Mouse (Mus musculus) ES-E14 (cell line): ENCODE results near the gene Adad1. TPM values are rescaled to one million over a fixed set of nuclear protein-coding genes. Genes with fewer than 3 reads are reported as not detected.

Experiments
- DNase-seq: peaks from one replicate; pipeline ENCODE4 v3.0.0-alpha.2; 2013; ENCODE audit warnings: low read depth, low spot score
- H3K27ac ChIP-seq: 2 replicates; pipeline ENCODE4 v1.5.1; 2012; ENCODE audit warnings: low read depth, mild to moderate bottlenecking, low read length, moderate library complexity, mixed read lengths; ENCODE audit not compliant: poor library complexity, insufficient read depth, severe bottlenecking
- H3K36me3 ChIP-seq: 2 replicates; pipeline ENCODE4 v1.6.1; 2012; ENCODE audit warnings: mild to moderate bottlenecking, low read length, moderate library complexity, mixed read lengths; ENCODE audit not compliant: control insufficient read depth, poor library complexity, insufficient read depth, severe bottlenecking
- H3K4me1 ChIP-seq, 2 experiments: fragments of 150-350 bp in 1 of 2; sonication (generic) in 1 of 2; 2 replicates each; pipeline ENCODE4 v1.6.1; 2012; ENCODE audit warnings: low read length in 2 of 2, mild to moderate bottlenecking in 1 of 2, mixed read lengths in 1 of 2; ENCODE audit not compliant: control insufficient read depth in 2 of 2, insufficient read depth in 2 of 2, poor library complexity in 1 of 2
- H3K4me3 ChIP-seq, 2 experiments: fragments of 150-350 bp in 1 of 2; sonication (generic) in 1 of 2; 2 replicates each; pipeline ENCODE4 v1.5.1; 2012; ENCODE audit warnings: low read length in 2 of 2, low read depth in 1 of 2, mild to moderate bottlenecking in 1 of 2, mixed read lengths in 1 of 2; ENCODE audit not compliant: insufficient read depth in 1 of 2, poor library complexity in 1 of 2, severe bottlenecking in 1 of 2
- H3K9ac ChIP-seq: 2 replicates; pipeline ENCODE4 v1.6.1; 2012; ENCODE audit warnings: low read depth, mild to moderate bottlenecking, low read length, mixed read lengths; ENCODE audit not compliant: poor library complexity, insufficient read depth, severe bottlenecking
- H3K9me3 ChIP-seq: fragments of 150-350 bp; sonication (generic); 2 replicates; pipeline ENCODE4 v1.6.1; 2012; ENCODE audit warnings: low read depth, mild to moderate bottlenecking, low read length; ENCODE audit not compliant: control insufficient read depth, insufficient read depth
- CHD2 ChIP-seq: IDR thresholded peaks from 2 replicates; pipeline ENCODE4 v1.6.1; 2014; ENCODE audit warnings: mild to moderate bottlenecking, low read depth, low read length, inconsistent platforms
- HCFC1 ChIP-seq: IDR thresholded peaks from 2 replicates; pipeline ENCODE4 v1.6.1; 2012; ENCODE audit warnings: low read length, inconsistent platforms, borderline replicate concordance; ENCODE audit not compliant: insufficient read depth
- MAFK ChIP-seq: IDR thresholded peaks from 2 replicates; pipeline ENCODE4 v1.6.1; 2014; ENCODE audit warnings: mild to moderate bottlenecking, low read depth, low read length, inconsistent platforms; ENCODE audit not compliant: insufficient read depth
- ZC3H11A ChIP-seq: IDR thresholded peaks from 2 replicates; pipeline ENCODE4 v1.6.1; 2012; ENCODE audit warnings: low read depth, mild to moderate bottlenecking, inconsistent platforms, low read length, borderline replicate concordance
- ZNF384 ChIP-seq: IDR thresholded peaks from 2 replicates; pipeline ENCODE4 v1.6.1; 2012; ENCODE audit warnings: low read depth, low read length, inconsistent platforms
- in situ Hi-C, 2 experiments: fragments of 600-800 bp; cut with MboI; formaldehyde crosslinking; loops; one replicate each; pipeline ENCODE4 v1.15.1; 2025; ENCODE audit warnings: low sequenced_read_pairs in 2 of 2, inconsistent platforms in 1 of 2; ENCODE audit not compliant: unreplicated experiment in 2 of 2
- total RNA-seq: library from RNA; depleted of rRNA; stranded (reverse); fragments of 300-350 nt; gene quantifications from 2 replicates; pipeline ENCODE4 v1.2.3, GENCODE M21; 2012

Adad1 gene
- total RNA-seq, 1 experiment, result 1.7 TPM

GRCm38 (mm10) chr3:37129063-37129462 is 65.7 kb downstream of the Adad1 start:
- TF ChIP-seq ZNF384, result no peak
- no peak for TF ChIP-seq HCFC1
- TF ChIP-seq ZC3H11A, result no peak
- TF ChIP-seq MAFK, result no peak
- TF ChIP-seq CHD2, result no peak
- H3K27ac ChIP-seq, result no peak overlapping the region

GRCm38 (mm10) chr3:37137231-37137630 is 73.9 kb downstream of the Adad1 start:
- TF ChIP-seq HCFC1, result no peak
- Histone ChIP-seq H3K36me3 (no peaks in the 10 kb centered on the region), H3K9me3 (no peaks in the 10 kb centered on the region), H3K9ac (no peak overlapping the region), H3K4me1 (no peaks in the 10 kb centered on the region), H3K27ac (no peak overlapping the region), H3K4me3 (no peak overlapping the region)
- in situ Hi-C loops, result no loop called here
- no peak for DNase-seq

More at GRCm38 (mm10) chr3:37129063-37129462, 65.7 kb downstream of the Adad1 start:
- in situ Hi-C loops, result no loop called here
- Histone ChIP-seq H3K4me3 (no peak overlapping the region), H3K4me1 (no peaks in the 10 kb centered on the region), H3K36me3 (no peaks in the 10 kb centered on the region), H3K9ac (no peak overlapping the region), H3K9me3 (no peaks in the 10 kb centered on the region)
- DNase-seq, result no peak

DNA sequence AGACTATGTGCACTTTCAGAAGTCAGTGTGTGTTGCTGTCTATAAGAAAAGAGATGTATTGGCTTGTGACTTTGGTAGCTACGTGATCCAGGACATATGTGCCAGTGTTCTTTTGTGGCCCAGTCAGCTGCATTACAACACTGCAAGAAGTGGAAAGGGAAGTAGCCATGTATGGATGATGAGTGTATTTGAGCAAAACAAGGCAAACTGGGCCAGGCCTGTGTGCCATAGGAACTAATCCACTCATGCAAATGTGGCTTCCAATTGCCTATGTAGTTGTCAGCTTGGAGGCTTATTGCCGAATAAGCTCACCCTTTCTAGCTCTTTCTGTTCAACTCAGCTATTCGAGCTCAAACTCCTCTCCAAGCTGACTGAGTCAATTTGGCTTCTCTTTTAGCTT is 75.9 kb downstream of the Adad1 start:
- in situ Hi-C loops, result no loop called here
- Histone ChIP-seq H3K9ac (no peak overlapping the region), H3K4me1 (no peaks in the 10 kb centered on the region), H3K27ac (no peak overlapping the region), H3K9me3 (no peaks in the 10 kb centered on the region), H3K36me3 (no peaks in the 10 kb centered on the region), H3K4me3 (no peak overlapping the region)
- no peak for DNase-seq
- TF ChIP-seq MAFK (no peak), ZC3H11A (no peak), ZNF384 (no peak), HCFC1 (no peak), CHD2 (no peak)

DNA sequence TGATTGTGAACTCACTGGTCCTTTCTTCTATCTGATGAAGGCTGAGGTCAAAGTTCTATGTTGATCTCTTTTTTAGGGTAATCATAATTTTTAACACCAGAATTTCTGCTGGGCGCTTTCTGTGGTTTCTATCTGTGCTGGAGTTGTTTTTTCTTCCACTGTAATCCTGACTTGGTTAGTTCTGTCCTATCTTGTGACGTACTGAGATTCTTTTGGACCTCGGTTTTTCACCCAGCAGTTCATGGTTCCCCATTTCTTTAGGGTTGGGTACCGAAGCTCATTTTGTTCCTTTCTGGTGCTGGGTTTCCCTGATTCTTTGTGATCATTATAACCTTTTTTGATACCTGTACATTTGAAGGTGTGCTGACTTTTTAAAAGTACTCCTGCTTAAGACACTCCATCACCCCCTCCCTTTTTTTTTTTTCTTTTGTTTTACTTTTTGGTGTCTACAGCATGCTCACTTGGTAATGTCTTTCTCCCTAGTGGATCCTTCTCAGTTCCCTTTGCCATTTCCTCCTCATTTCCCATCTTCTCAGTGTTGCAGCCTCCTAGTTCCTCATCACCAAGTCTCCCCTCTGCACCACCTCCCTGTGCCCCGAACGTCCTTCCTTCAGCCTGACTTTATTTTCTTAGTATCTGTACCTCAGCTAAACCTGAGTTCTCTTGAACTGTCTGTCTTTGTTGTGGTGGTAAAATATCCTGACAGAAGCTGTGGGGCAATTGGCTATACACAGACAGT is 77.0 kb downstream of the Adad1 start:
- no peak overlapping the region for H3K4me3 ChIP-seq
- no peak overlapping the region for H3K9ac ChIP-seq
- in situ Hi-C loops, result no loop called here
- H3K4me1 ChIP-seq, result no peaks in the 10 kb centered on the region
- DNase-seq, result no peak
- H3K27ac ChIP-seq, result no peak overlapping the region
- TF ChIP-seq ZNF384 (no peak), MAFK (no peak), HCFC1 (no peak), ZC3H11A (no peak), CHD2 (no peak)
- H3K9me3 ChIP-seq, result no peaks in the 10 kb centered on the region
- no peaks in the 10 kb centered on the region for H3K36me3 ChIP-seq

- in situ Hi-C loops, result no loop called here
- DNase-seq, result no peak
- Histone ChIP-seq H3K9me3 (no peaks in the 10 kb centered on the region), H3K4me1 (no peaks in the 10 kb centered on the region), H3K4me3 (no peak overlapping the region), H3K27ac (no peak overlapping the region), H3K9ac (no peak overlapping the region), H3K36me3 (no peaks in the 10 kb centered on the region)
- no peak for TF ChIP-seq HCFC1
- no peak for TF ChIP-seq CHD2
- no peak for TF ChIP-seq MAFK
- TF ChIP-seq ZC3H11A, result no peak
- TF ChIP-seq ZNF384, result no peak
Measured at GRCm38 (mm10) chr3:37141827-37142226, 78.5 kb downstream of the Adad1 start.
